ENCODE assay signal across 8 mouse cellular contexts in the genomic region with DNA sequence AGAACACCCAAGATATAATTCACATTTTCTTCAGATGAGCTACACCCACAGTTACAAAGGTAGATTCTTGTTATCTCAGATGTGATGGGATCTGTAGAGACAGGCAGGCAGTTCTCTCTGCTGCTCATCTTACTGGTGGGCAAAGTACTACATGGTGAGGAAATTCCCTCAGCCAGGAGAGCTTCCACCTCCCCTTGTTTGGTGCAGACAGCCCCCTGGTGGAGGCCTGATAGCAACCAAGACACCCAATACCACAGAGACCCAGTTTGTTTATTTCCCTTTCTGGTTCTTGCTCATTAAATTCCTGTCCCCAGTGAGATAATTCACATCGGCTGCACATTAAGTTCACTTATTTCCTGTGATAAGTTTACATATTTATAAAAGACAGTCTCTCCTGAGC.
DNase-seq lines count a peak whose midpoint lies in the region; ATAC-seq and TF ChIP-seq lines count a peak whose summit lies in the region.

No protein-coding gene starts in this region.

- no peak overlapping the region for H3K27ac ChIP-seq in gastrocnemius, adult 2 months
- H3K27ac ChIP-seq in kidney, adult 2 months (ENCODE audit: insufficient read depth, low read depth, low read length) = no peak overlapping the region

- H3K4me1 ChIP-seq in kidney, adult 2 months (ENCODE audit: control insufficient read depth, insufficient read depth, low read length) = no peaks in the 10 kb centered on the region

- intact Hi-C loops in gastrocnemius, adult 2 months (cut with DNase I) = no loop called here

- H3K4me3 ChIP-seq in gastrocnemius, adult 2 months = no peak overlapping the region
- no peak overlapping the region for H3K4me3 ChIP-seq in kidney, adult 2 months (ENCODE audit: insufficient read depth, low read depth, low read length)

- TF ChIP-seq CTCF in gastrocnemius, adult 2 months (IDR thresholded peaks at IDR 0.05) = peak; percentile 33; the same call in 1 of the 2 replicates
- TF ChIP-seq CTCF in kidney, adult 2 months (conservative IDR thresholded peaks at IDR 0.05; ENCODE audit: insufficient read depth, insufficient read length, low read depth, low read length) = no peak; the same call in 1 of the 2 replicates

- H3K27me3 ChIP-seq in kidney, adult 2 months (replicated peaks; ENCODE audit: control insufficient read depth, insufficient read depth, low read length) = no peaks in the 10 kb centered on the region

- no peak for ATAC-seq in cerebellum, adult (ENCODE audit: insufficient number of reproducible peaks, low FRiP score, low TSS enrichment)

- no peaks in the 10 kb centered on the region for H3K36me3 ChIP-seq in kidney, adult 2 months (ENCODE audit: control insufficient read depth, insufficient read depth, low read length)

- peak; percentile 37 for DNase-seq in gastrocnemius, adult 2 months
- no peak for DNase-seq in gastrocnemius, postnatal 25 days
- DNase-seq in right cerebral cortex, postnatal 4 days = peak; percentile 4
- DNase-seq in right cerebral cortex, adult 18-20 months = no peak
- DNase-seq in kidney, adult 2 months = peak; percentile 34
- DNase-seq in yolk sac, embryonic 10.5 days (ENCODE audit: low spot score) = peak; percentile 33
- no peak for DNase-seq in cerebellum, postnatal 4 days (ENCODE audit: low spot score in 2 of 2)

- 20% methylated on average over 1 of the region's 1 CpGs for WGBS in kidney, adult 2 months

- TF ChIP-seq POLR2A in kidney, adult 2 months (IDR thresholded peaks at IDR 0.05; ENCODE audit: low read depth, low read length) = no peak

Comparison
In these comparisons a context has a peak if more than half of its experiments do, and no peak if none do; other contexts are left out.
1. DNase-seq: peak in gastrocnemius, adult 2 months (single experiment), right cerebral cortex, postnatal 4 days (single experiment), kidney, adult 2 months (single experiment) and yolk sac, embryonic 10.5 days (single experiment); none in gastrocnemius, postnatal 25 days (single experiment), right cerebral cortex, adult 18-20 months (single experiment) and cerebellum, postnatal 4 days (0 of 2).